Mouse (Mus musculus) forebrain, embryonic 13.5 days (tissue): ENCODE results near the gene Ahnak. TPM values are rescaled to one million over a fixed set of nuclear protein-coding genes. Genes with fewer than 3 reads are reported as not detected.

ENCODE experiments used
- ATAC-seq: fragments of 200-750 bp; cut with Nextera tagmentation; 2 replicates; pipeline ENCODE4 v1.8.0; 2017
- H3K27ac ChIP-seq: fragments of 300-500 bp; sonication (generic); 2 replicates; pipeline ENCODE4 v1.5.1; 2015; ENCODE audit warnings: inconsistent platforms, mild to moderate bottlenecking, moderate library complexity
- H3K27me3 ChIP-seq: fragments of 300-500 bp; sonication (generic); 2 replicates; pipeline ENCODE4 v1.6.1; 2015; ENCODE audit warnings: mild to moderate bottlenecking, inconsistent platforms
- H3K36me3 ChIP-seq: fragments of 300-500 bp; sonication (generic); 2 replicates; pipeline ENCODE4 v1.6.1; 2015; ENCODE audit warnings: mild to moderate bottlenecking, inconsistent platforms; ENCODE audit not compliant: poor library complexity, severe bottlenecking
- H3K4me1 ChIP-seq: fragments of 300-500 bp; sonication (generic); 2 replicates; pipeline ENCODE4 v1.6.1; 2015; ENCODE audit warnings: inconsistent platforms
- H3K4me2 ChIP-seq: fragments of 300-500 bp; sonication (generic); 2 replicates; pipeline ENCODE4 v1.6.1; 2015; ENCODE audit warnings: inconsistent platforms, mild to moderate bottlenecking, moderate library complexity
- H3K4me3 ChIP-seq: fragments of 300-500 bp; sonication (generic); 2 replicates; pipeline ENCODE4 v1.5.1; 2015; ENCODE audit warnings: mild to moderate bottlenecking, inconsistent platforms
- H3K9ac ChIP-seq: fragments of 300-500 bp; sonication (generic); 2 replicates; pipeline ENCODE4 v1.6.1; 2015; ENCODE audit warnings: mild to moderate bottlenecking, inconsistent platforms
- H3K9me3 ChIP-seq: fragments of 300-500 bp; sonication (generic); replicated peaks from 2 replicates; pipeline ENCODE4 v1.6.1; 2016; ENCODE audit warnings: inconsistent platforms
- WGBS: fragments of 180-500 bp; shearing (Covaris S2); methylation state at CpG from one replicate; pipeline ENCODE4 v1.1.7; 2015; 5-methylcytosine and 5-hydroxymethylcytosine counted together
- polyA plus RNA-seq: library from polyadenylated mRNA; unstranded; fragments of >200 nt; fragmentation: Nextera tagmentation; extraction: Ambion mirVana; gene quantifications from 2 replicates; pipeline ENCODE4 v1.2.1, GENCODE M21; 2015

Gene Ahnak
- polyA plus RNA-seq, 1 experiment from 2014 or later: 2.8 TPM

DNA sequence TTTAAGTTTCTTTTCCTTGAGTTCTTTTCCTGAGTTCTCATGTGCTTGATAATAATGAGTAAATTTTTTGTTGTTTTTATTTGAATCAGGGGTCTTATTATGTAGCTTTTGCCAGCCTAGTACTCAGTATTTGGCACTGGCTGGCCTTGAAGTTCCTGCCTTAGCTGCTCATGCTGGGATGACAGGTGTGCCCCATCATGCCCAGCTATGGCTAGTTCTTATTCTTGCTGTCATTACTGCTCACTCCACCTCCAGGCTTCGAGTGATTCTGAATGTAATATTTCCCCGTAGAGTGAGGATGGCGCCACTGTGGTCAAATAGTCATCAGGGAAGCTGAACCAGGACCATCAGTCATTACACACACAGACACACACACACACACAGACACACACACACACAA, 74.7 kb downstream of the Ahnak start:
- no peak overlapping the region for H3K27ac ChIP-seq
- WGBS: 93% methylated on average over 3 of the region's 3 CpGs
- no peak overlapping the region for H3K4me2 ChIP-seq
- no peak overlapping the region for H3K9ac ChIP-seq
- H3K4me3 ChIP-seq: no peak overlapping the region
- H3K36me3 ChIP-seq: no peaks in the 10 kb centered on the region
- no peaks in the 10 kb centered on the region for H3K9me3 ChIP-seq
- no peaks in the 10 kb centered on the region for H3K27me3 ChIP-seq
- peaks cover 7% of the 10 kb centered on the region for H3K4me1 ChIP-seq
- no peak for ATAC-seq

DNA sequence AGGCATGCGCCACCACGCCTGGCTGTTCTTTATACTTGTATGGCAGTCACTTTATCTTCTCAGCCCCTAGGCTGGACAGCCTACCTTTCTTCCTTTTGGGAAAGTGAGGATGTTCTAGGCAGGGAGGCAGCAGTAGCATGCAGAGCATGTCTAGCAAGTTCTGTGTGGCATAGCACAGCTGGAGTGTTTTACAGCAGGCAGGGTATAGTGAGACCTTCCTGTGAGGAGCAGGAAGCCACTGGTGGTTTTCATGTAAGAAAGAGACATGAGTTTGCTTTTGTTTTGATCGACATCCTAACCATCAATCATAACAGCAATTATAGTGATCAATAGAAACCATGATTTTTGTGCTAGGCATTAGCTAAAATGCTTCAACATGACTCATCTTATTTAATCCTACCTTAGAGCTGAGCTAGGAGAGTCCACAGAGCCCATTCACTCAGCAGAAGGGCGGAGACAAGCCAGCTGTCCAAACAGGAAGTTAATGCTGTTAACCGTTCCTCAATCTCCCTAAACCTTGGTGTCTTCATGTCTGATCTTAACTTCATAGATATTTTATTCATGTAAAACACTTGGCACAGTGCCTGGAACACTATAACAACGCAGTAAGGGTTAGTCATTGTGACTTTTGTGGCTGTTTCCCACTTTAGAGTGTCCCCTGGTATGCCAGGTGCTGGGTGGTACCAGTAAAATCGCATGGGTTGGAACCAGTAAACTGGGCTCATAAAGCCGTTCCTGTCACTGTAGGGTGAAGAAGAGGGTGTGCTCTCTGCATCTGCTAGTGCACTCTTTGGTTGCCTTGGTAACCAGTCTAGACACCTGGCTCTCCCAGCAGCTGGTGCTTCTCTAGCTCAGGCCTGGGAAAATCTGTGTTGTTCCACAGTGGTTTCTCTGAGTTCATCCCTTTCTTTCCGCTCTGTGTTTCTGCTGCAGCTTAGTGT, 76.8 kb downstream of the Ahnak start:
- Histone ChIP-seq H3K4me2 (no peak overlapping the region), H3K9ac (no peak overlapping the region), H3K27me3 (no peaks in the 10 kb centered on the region), H3K4me3 (no peak overlapping the region), H3K27ac (peak overlapping the region; percentile 38; the same call in 1 of the 2 replicates), H3K9me3 (no peaks in the 10 kb centered on the region), H3K36me3 (no peaks in the 10 kb centered on the region), H3K4me1 (peaks cover 22% of the 10 kb centered on the region)
- peak; percentile 90 for ATAC-seq
- 71% methylated on average over 9 of the region's 9 CpGs for WGBS

DNA sequence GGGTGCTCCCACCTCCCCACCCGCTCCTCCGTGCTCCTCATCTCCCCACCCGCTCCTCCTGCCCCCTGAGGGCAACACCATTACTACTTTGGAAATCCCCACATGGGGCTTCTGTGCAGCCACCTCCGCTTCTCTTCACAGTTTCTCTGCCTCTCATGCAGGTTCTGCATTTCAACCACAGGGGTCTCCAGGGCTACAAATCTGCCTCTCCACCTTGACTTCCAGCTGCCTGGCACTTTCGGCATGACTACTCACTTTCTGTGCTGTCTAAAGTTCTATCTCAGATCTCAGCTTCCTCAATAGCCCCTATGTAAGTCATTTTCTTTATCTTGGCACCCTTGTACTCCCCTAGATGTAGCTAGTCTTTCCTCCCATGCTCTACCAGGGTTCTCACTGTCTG, 78.2 kb downstream of the Ahnak start:
- ATAC-seq: no peak
- Histone ChIP-seq H3K4me3 (no peak overlapping the region), H3K27me3 (no peaks in the 10 kb centered on the region), H3K27ac (no peak overlapping the region), H3K36me3 (no peaks in the 10 kb centered on the region), H3K4me1 (peaks cover 32% of the 10 kb centered on the region), H3K4me2 (no peak overlapping the region), H3K9ac (no peak overlapping the region), H3K9me3 (no peaks in the 10 kb centered on the region)
- WGBS: 77% methylated on average over 5 of the region's 5 CpGs

DNA sequence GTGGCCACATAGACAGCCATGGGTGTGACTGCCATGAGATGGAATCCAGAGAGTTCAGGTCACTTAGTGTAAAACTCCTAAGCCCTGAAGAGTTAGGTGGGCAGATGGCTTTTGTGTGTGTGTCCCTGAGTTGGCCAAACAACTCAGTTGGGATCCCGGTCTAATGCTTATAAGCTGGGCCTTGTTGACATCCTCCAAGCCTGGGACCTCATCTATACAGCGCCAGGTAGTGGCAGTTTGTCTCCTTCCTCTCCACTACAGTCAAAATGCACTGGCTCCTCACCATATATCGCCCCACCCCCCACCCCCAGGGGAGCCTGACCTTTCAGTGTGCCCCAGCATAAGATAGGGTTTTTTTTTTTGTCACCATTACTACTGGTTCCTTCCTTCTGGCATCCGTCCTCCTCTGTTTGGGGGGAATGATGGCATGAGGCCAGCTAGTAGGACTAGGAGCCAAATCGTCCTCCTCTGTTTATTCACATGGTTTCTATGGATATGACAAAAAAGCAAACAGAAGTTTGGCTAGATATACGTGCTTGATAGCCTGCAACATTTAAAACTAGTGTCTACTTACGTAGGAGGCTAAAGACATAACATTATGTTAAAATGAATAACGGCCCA, 80.7 kb downstream of the Ahnak start:
- Histone ChIP-seq H3K4me2 (no peak overlapping the region), H3K27me3 (no peaks in the 10 kb centered on the region), H3K4me1 (peaks cover 32% of the 10 kb centered on the region), H3K9ac (no peak overlapping the region), H3K9me3 (no peaks in the 10 kb centered on the region), H3K36me3 (no peaks in the 10 kb centered on the region), H3K27ac (no peak overlapping the region), H3K4me3 (no peak overlapping the region)
- no peak for ATAC-seq
- WGBS: 71% methylated on average over 8 of the region's 8 CpGs

DNA sequence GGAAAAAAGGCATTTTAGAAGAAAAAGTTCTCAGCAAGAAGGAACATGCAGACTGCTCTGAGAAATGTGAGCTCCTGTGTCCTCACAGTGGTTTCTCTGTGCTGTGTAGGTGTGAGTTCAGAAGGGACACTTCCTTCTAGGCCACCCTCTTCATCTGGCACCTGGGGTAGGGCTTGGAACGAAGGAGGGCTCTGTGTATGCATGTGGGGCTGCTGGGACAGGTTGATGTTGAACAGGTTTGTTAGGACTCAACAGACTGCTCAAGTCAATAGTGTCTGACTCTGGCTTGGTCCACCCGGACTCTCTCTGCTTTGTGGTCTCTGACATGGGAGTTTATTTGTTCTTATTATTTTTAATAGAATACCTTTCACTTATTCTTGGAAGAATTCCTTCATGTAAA, 81.2 kb downstream of the Ahnak start:
- WGBS: 72% methylated on average over 2 of the region's 2 CpGs

DNA sequence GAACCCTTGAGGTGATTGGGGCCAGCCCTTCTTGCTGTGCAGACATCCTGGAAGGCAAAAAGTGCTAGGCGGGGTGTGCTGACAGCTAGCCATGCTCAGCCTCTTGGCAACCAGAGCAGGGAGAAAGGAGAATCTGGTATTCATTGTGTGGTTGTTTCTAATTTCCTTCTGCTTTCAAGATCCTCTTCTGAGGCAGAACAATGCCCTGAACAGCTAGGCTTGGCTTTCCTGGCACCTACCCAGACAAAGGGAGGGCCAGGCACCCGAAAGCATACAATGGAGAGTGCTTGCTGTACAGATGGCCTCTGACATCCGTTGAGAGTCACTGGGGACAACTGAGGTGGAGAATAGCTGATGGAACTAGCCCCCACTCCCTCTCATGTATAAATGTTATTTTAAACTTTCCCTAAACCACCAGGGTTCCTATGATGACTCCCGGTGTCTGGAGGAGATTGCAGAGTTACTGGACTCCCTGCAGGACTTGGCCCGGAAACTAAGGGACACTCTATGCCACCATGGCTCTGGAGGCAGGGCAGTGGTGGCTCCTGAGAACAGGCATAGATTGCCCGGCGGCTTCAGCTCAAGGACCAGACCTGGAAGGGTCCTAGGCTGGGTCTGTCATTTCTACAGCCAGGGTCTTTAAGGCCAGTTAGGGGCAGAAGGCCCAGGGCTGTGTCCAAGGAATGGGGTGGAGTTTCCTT, 82.5 kb downstream of the Ahnak start:
- no peaks in the 10 kb centered on the region for H3K36me3 ChIP-seq
- no peaks in the 10 kb centered on the region for H3K27me3 ChIP-seq
- no peak overlapping the region for H3K4me2 ChIP-seq
- 48% methylated on average over 7 of the region's 7 CpGs for WGBS
- peaks cover 24% of the 10 kb centered on the region for H3K4me1 ChIP-seq
- H3K27ac ChIP-seq: no peak overlapping the region
- H3K9ac ChIP-seq: no peak overlapping the region; the same call in 1 of the 2 replicates
- no peaks in the 10 kb centered on the region for H3K9me3 ChIP-seq
- H3K4me3 ChIP-seq: no peak overlapping the region
- ATAC-seq: no peak

More for the DNA sequence above, 81.2 kb downstream of the Ahnak start:
- H3K27ac ChIP-seq: no peak overlapping the region
- H3K4me1 ChIP-seq: peaks cover 32% of the 10 kb centered on the region
- no peaks in the 10 kb centered on the region for H3K27me3 ChIP-seq
- no peak overlapping the region for H3K4me3 ChIP-seq
- no peak overlapping the region for H3K9ac ChIP-seq
- no peaks in the 10 kb centered on the region for H3K9me3 ChIP-seq
- ATAC-seq: no peak
- H3K4me2 ChIP-seq: no peak overlapping the region
- H3K36me3 ChIP-seq: no peaks in the 10 kb centered on the region

DNA sequence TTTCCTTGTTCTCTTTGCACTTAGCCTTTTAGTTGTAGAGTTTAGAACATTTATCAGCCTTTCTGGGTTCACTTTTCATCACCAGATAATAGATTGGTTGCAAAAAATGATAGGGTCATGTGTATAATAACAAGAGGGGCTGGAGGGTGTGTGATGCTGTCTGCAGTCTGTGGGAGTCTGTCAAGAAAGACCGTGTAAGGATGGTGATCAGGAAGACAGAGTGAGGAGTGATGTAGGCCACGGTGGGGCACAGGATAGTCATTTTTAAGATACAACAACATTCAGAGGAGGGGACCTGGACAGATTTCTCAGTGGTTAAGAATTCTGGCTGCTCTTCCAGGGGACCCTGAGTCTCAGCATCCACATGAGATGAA, 83.1 kb downstream of the Ahnak start:
- 87% methylated on average over 2 of the region's 2 CpGs for WGBS
- H3K36me3 ChIP-seq: no peaks in the 10 kb centered on the region
- ATAC-seq: no peak

DNA sequence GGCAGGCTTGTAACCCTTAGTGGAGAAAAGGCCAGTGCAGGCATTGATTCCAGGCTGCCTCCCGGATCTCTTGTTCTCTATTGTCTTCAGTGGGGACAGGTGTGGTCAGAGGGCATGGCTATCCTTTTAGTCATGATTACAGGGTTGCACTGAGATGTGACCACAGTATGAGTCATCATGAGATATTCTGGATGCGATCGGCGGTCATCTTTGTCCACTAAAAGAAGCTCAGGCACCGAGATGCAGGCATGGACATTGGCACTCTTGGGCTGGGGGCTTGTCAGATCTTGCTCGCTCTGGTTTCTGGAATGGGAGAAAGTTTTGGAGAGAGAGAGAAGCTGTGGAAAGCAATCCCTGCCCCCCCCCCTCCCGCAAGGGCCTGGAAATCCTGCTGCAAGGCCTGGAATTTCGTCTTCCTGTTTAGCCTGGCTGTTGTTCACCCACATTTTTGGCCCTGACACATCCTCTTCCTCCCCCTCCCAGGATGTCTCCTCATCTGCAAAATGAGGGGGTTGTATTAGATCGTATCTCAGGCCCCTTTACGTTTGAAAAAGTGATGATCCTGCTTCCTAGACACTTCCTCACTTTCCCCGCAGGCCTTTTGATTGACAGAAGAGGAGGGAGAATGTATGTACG, 84.8 kb downstream of the Ahnak start:
- no peak for ATAC-seq
- no peaks in the 10 kb centered on the region for H3K9me3 ChIP-seq
- 84% methylated on average over 12 of the region's 12 CpGs for WGBS
- H3K4me2 ChIP-seq: no peak overlapping the region
- H3K27ac ChIP-seq: no peak overlapping the region
- H3K9ac ChIP-seq: no peak overlapping the region
- H3K36me3 ChIP-seq: no peaks in the 10 kb centered on the region
- H3K4me3 ChIP-seq: no peak overlapping the region
- no peaks in the 10 kb centered on the region for H3K27me3 ChIP-seq
- H3K4me1 ChIP-seq: peaks cover 24% of the 10 kb centered on the region

More for the DNA sequence above, 83.1 kb downstream of the Ahnak start:
- H3K4me2 ChIP-seq: no peak overlapping the region
- H3K4me1 ChIP-seq: peaks cover 24% of the 10 kb centered on the region
- H3K9me3 ChIP-seq: no peaks in the 10 kb centered on the region
- H3K4me3 ChIP-seq: no peak overlapping the region
- no peak overlapping the region for H3K27ac ChIP-seq
- no peaks in the 10 kb centered on the region for H3K27me3 ChIP-seq
- H3K9ac ChIP-seq: no peak overlapping the region

DNA sequence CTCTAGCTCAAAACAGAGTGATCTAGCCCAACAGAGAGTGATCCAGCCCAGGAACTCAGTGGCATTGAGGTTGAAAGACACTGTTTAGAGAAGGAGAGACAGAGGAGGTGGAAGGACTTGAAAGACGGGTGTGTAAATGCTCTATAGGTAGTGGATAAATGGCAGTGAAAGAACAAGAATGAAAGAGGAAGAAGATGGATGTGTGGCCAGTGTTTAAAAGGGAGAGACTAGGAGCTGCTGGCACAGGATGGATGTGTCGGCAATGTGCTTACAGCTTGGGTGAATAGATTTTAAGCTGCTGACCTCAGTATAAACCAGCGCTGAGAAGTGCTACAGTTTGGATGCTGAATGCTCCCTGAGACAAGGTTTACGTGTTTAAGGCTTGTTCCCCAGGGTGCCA, 85.3 kb downstream of the Ahnak start:
- no peak for ATAC-seq
- no peaks in the 10 kb centered on the region for H3K9me3 ChIP-seq
- H3K27ac ChIP-seq: no peak overlapping the region
- H3K4me2 ChIP-seq: no peak overlapping the region
- H3K4me3 ChIP-seq: no peak overlapping the region
- H3K36me3 ChIP-seq: no peaks in the 10 kb centered on the region
- H3K4me1 ChIP-seq: peaks cover 24% of the 10 kb centered on the region
- WGBS: 77% methylated on average over 4 of the region's 4 CpGs
- no peak overlapping the region for H3K9ac ChIP-seq
- no peaks in the 10 kb centered on the region for H3K27me3 ChIP-seq

DNA sequence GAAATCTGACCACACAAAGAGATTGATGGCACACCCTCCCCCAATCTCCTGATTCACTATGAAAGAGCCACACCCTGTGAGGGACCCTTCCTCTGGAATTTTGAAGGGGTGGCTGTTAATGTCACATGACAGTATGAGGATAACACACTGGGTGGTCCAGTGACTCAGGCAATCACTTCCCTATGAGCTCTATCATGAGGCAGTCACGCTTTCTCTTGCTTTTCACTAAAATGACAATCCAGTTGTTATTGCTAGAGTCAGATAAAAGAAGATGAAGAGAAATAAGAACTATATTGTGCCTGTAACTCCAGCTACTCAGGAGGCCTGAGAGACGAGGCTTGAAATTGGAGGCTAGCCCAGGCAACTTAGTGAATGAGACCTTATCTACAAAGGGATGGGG, 86.5 kb downstream of the Ahnak start:
- H3K36me3 ChIP-seq: no peaks in the 10 kb centered on the region
- H3K27me3 ChIP-seq: no peaks in the 10 kb centered on the region
- no peak overlapping the region for H3K4me2 ChIP-seq
- H3K27ac ChIP-seq: no peak overlapping the region
- no peaks in the 10 kb centered on the region for H3K9me3 ChIP-seq
- WGBS: 76% methylated on average over 2 of the region's 2 CpGs
- H3K9ac ChIP-seq: no peak overlapping the region
- no peak overlapping the region for H3K4me3 ChIP-seq
- ATAC-seq: no peak
- peaks cover 14% of the 10 kb centered on the region for H3K4me1 ChIP-seq

DNA sequence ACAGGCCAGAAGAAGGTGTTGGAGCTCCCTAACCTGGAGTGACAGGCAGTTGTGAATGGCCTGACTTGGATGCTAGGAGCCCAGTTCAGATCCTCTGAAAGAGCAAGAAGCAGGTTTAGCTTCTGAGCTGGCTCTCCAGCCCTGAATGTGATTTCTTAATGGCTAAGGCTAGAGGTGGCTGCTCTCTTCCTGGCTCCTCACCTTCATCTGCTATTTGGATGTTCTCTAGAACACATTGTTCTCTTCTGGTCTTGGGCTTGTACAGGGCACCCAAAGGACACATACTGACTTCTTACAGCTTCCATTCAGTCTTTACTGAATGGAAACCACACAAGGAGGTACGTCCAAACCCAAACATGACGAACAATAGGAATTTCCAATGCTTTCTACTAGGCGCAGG, 87.0 kb downstream of the Ahnak start:
- Histone ChIP-seq H3K4me1 (peaks cover 9% of the 10 kb centered on the region; the same call in 1 of the 2 replicates), H3K27me3 (no peaks in the 10 kb centered on the region), H3K27ac (no peak overlapping the region), H3K4me2 (no peak overlapping the region), H3K9ac (no peak overlapping the region), H3K36me3 (no peaks in the 10 kb centered on the region), H3K4me3 (no peak overlapping the region), H3K9me3 (no peaks in the 10 kb centered on the region)
- no peak for ATAC-seq
- 91% methylated on average over 3 of the region's 3 CpGs for WGBS
